Mouse (Mus musculus): ENCODE data around the gene Cdk4.
"Not testable (repeated sequence)": the region's sequence is repeated elsewhere in the genome, so short reads cannot be mapped to it uniquely, and the experiment has no call there.

DNA sequence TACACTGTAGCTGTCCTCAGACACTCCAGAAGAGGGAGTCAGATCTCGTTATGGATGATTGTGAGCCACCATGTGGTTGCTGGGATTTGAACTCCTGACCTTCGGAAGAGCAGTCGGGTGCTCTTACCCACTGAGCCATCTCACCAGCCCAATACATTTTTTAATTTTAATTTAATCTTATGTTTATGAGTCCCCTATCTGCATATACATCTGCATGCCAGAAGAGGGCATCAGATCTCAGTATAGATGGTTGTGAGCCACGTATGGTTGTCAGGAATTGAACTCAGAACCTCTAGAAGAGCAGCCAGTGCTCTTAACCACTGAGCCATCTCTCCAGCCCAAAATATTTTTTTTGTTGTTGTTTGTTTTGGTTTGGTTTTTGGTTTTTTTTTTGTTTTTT, 8.9 kb downstream of the Cdk4 start:
- TF ChIP-seq CTCF (IDR thresholded peaks at IDR 0.05; ENCODE audit: low read depth, low read length); EP300 (IDR thresholded peaks at IDR 0.05; ENCODE audit: insufficient read depth, low read depth, low read length); POLR2A (IDR thresholded peaks at IDR 0.05; ENCODE audit: insufficient read depth, low read length): not testable (repeated sequence)
